Mouse (Mus musculus): ENCODE measurements around the gene C2cd5. TPM values are rescaled to one million over a fixed set of nuclear protein-coding genes. Genes with fewer than 3 reads are reported as not detected.

The C2cd5 gene
- total and polyA plus RNA-seq, 3 experiments: 19.1 to 22.3 (median 19.7) TPM

GRCm38 (mm10) chr6:143100478-143101115 is 656 bp upstream of the C2cd5 start:
- Histone ChIP-seq H3K27ac (ENCODE audit: insufficient read depth, low read depth) (no peak overlapping the region), H3K4me2 (ENCODE audit: insufficient read depth, low read depth, poor library complexity, severe bottlenecking) (peak overlapping the region; percentile 48), H3K4me3 (replicated peaks in 1 of 3; ENCODE audit: low read depth in 2 of 3, low read length in 2 of 3, poor library complexity in 1 of 3) (peak overlapping the region; percentile 63 to 95 (median 93)), H3K9me3 (replicated peaks; ENCODE audit: low read length) (peaks cover 4% of the 10 kb centered on the region), H3K36me3 (replicated peaks in 1 of 2; ENCODE audit: control insufficient read depth in 1 of 2, insufficient read depth in 1 of 2, low read length in 1 of 2) (peaks cover 8 to 23% of the 10 kb centered on the region in 2 experiments), H3K9ac (ENCODE audit: insufficient read depth, low read depth) (peak overlapping the region; percentile 43; the same call in 1 of the 2 replicates), H3K27me3 (replicated peaks) (no peaks in the 10 kb centered on the region), H3K4me1 (ENCODE audit: control insufficient read depth in 1 of 2, insufficient read depth in 2 of 2) (peaks cover 0 to 15% of the 10 kb centered on the region in 2 experiments; a peak in 2 of 4 replicates), H3K79me2 (replicated peaks; ENCODE audit: control insufficient read depth, extremely low read depth, insufficient read depth, poor library complexity, severe bottlenecking) (no peaks in the 10 kb centered on the region; the same call in 1 of the 2 replicates)
- in situ Hi-C loops (cut with MboI; ENCODE audit: low pct_ligation_motif_present, low pct_unique_long_range_greater_than_20kb, low sequenced_read_pairs) (no loop called here), dilution Hi-C loops (cut with MboI; ENCODE audit: extremely low pct_ligation_motif_present, extremely low pct_unique_long_range_greater_than_20kb, low sequenced_read_pairs) (no loop called here)
- DNase-seq (ENCODE audit: extremely low read depth): no peak
- TF ChIP-seq ZNF384 (IDR thresholded peaks at IDR 0.05; ENCODE audit: low read depth, low read length) (peak; percentile 83), ETS1 (conservative IDR thresholded peaks at IDR 0.05; ENCODE audit: low read depth, low read length) (no peak), TBP (conservative IDR thresholded peaks at IDR 0.05; ENCODE audit: low read depth, low read length) (no peak)

- in situ Hi-C loops (cut with MboI; ENCODE audit: low pct_ligation_motif_present, low pct_unique_long_range_greater_than_20kb, low sequenced_read_pairs): no loop called here
- Histone ChIP-seq H3K27me3 (replicated peaks) (no peaks in the 10 kb centered on the region), H3K36me3 (replicated peaks in 1 of 2; ENCODE audit: control insufficient read depth in 1 of 2, insufficient read depth in 1 of 2, low read length in 1 of 2) (peaks cover 8 to 34% of the 10 kb centered on the region in 2 experiments), H3K4me1 (ENCODE audit: control insufficient read depth in 1 of 2, insufficient read depth in 2 of 2) (peaks cover 0 to 13% of the 10 kb centered on the region in 2 experiments; a peak in 2 of 4 replicates), H3K4me2 (ENCODE audit: insufficient read depth, low read depth, poor library complexity, severe bottlenecking) (peak overlapping the region; percentile 35), H3K9me3 (replicated peaks; ENCODE audit: low read length) (peaks cover 4% of the 10 kb centered on the region), H3K27ac (ENCODE audit: insufficient read depth, low read depth) (peak overlapping the region; percentile 58), H3K4me3 (replicated peaks in 1 of 3; ENCODE audit: low read depth in 2 of 3, low read length in 2 of 3, poor library complexity in 1 of 3) (peak overlapping the region; percentile 89 to 95 (median 93)), H3K79me2 (replicated peaks; ENCODE audit: control insufficient read depth, extremely low read depth, insufficient read depth, poor library complexity, severe bottlenecking) (no peaks in the 10 kb centered on the region; the same call in 1 of the 2 replicates), H3K9ac (ENCODE audit: insufficient read depth, low read depth) (peak overlapping the region; percentile 68)
- DNase-seq (ENCODE audit: extremely low read depth): peak; percentile 33
- dilution Hi-C loops (cut with MboI; ENCODE audit: extremely low pct_ligation_motif_present, extremely low pct_unique_long_range_greater_than_20kb, low sequenced_read_pairs): loop anchor here (25.0 kb wide), 1 partner anchor 88 kb away; no protein-coding TSS in a partner anchor
- no peak for TF ChIP-seq SIN3A (IDR thresholded peaks at IDR 0.05; ENCODE audit: low read length)
- TF ChIP-seq RCOR1 (conservative IDR thresholded peaks at IDR 0.05; ENCODE audit: low read depth, low read length): no peak
- TF ChIP-seq KAT2A (IDR thresholded peaks at IDR 0.05; ENCODE audit: insufficient replicate concordance, low read length): no peak
- no peak for TF ChIP-seq USF2 (conservative IDR thresholded peaks at IDR 0.05; ENCODE audit: low read depth, low read length)
- no peak for TF ChIP-seq JUN (IDR thresholded peaks at IDR 0.05; ENCODE audit: insufficient read depth, low read depth, low read length)
- no peak for TF ChIP-seq UBTF (IDR thresholded peaks at IDR 0.05; ENCODE audit: low read depth, low read length)
- no peak for TF ChIP-seq TCF12 (IDR thresholded peaks at IDR 0.05; ENCODE audit: low read depth, low read length)
- TF ChIP-seq EP300 (IDR thresholded peaks at IDR 0.05; ENCODE audit: low read length): no peak
- no peak for TF ChIP-seq MAX (IDR thresholded peaks at IDR 0.05; ENCODE audit: low read length)
- TF ChIP-seq GABPA (IDR thresholded peaks at IDR 0.05; ENCODE audit: insufficient replicate concordance, low read depth, low read length): no peak
- TF ChIP-seq NRF1 (IDR thresholded peaks at IDR 0.05; ENCODE audit: low read depth, low read length): no peak
- TF ChIP-seq IRF4 (IDR thresholded peaks at IDR 0.05; ENCODE audit: low read depth, low read length): no peak
Measured at GRCm38 (mm10) chr6:143099281-143099680, 660 bp downstream of the C2cd5 start.

All from CH12.LX (cell line).